Mouse (Mus musculus) erythroblast, embryonic 14.5 days (primary cell): ENCODE results near the gene Zfp30.

Experiments used
- GATA1 ChIP-seq: IDR thresholded peaks from 2 replicates; pipeline ENCODE4 v1.6.1; 2012; ENCODE audit warnings: low read length, inconsistent platforms, mixed read lengths
- TAL1 ChIP-seq: IDR thresholded peaks from 3 replicates; pipeline ENCODE4 v1.6.1; 2012; ENCODE audit warnings: low read length, inconsistent platforms, mixed read lengths

DNA sequence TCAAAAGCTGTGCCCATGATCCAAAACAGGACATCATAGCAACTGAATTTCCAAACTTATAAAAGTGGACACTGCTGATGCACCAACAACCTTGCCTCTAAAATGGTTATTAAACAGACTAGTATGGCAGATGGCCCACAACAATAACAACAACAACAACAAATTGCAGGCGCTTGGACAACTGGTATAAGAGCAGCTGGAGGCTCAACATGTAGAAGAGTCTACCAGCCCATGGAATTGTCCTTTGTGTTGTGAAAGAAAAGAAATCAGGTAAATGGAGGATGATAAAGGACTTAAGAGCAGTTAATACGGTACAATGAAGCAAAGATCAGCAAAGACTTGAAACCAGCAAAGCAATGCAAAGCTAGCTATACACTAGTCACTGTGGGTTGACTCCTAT lies 30.6 kb downstream of the Zfp30 start:
- no peak for TF ChIP-seq GATA1
- no peak for TF ChIP-seq TAL1
